ENCODE assay signal across 14 mouse cellular contexts in the genomic region with DNA sequence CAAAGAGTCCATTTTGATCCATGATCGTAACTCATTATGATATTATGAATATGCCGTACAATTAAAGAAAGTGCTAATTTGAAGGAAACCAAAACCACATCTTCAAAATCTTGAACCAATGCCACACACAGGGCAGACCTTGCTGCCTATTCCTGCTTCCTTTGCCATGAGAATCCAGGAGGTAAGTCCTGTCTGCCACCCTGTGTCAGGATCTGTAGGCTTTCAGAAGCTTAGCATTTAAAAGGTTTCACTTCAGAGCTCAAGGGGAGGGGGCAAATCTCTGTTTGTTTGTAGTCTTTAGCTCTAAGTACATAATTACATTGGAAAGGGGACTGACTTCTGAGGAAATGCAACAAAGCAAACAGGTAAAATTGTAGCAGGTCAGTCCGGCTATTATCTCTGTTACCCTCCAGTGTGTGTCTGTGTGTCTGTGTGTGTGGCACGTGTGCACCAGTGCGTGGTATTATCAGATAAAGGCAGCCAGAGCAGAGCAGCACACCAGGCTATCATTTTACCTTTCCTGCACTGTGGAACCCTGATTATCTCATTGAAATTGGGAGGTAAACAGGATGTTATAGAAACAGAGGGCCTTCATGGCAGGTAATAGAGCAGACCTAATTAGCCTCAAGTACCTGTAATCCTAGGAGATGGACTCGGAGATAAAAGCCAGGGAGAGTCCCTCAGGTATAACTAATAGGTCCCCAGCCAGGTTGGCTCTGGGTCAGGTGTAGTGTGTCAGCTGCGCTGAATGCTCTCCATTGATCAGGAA.
A peak's percentile ranks its signal among the peaks of the same experiment; 100 is the strongest.
DNase-seq lines count a peak whose midpoint lies in the region; ATAC-seq and TF ChIP-seq lines count a peak whose summit lies in the region.
"Had no signal": no experiment of that assay in that cellular context is flagged by ENCODE, and none has a peak within 500 bp of the region (broad histone marks: within the 10 kb centered on the region; RNA-seq: fewer than 3 reads in every experiment).

No protein-coding gene starts in this region.

- H3K4me2 ChIP-seq in forebrain, embryonic 12.5 days: no peak overlapping the region
- H3K4me2 ChIP-seq in forebrain, embryonic 11.5 days (ENCODE audit: low read depth, low read length, severe bottlenecking): no peak overlapping the region
- no peak overlapping the region for H3K4me2 ChIP-seq in kidney, postnatal 0 days (ENCODE audit: low read length)
- no peak overlapping the region for H3K4me2 ChIP-seq in hindbrain, postnatal 0 days (ENCODE audit: low read depth, low read length)
- H3K4me2 ChIP-seq: heart, embryonic 13.5 days; lung, embryonic 14.5 days had no signal

- no peaks in the 10 kb centered on the region for H3K9me3 ChIP-seq in forebrain, embryonic 12.5 days
- H3K9me3 ChIP-seq in forebrain, embryonic 11.5 days (ENCODE audit: control insufficient read depth, low read length): no peaks in the 10 kb centered on the region
- H3K9me3 ChIP-seq in kidney, postnatal 0 days (replicated peaks; ENCODE audit: low read length): no peaks in the 10 kb centered on the region
- no peaks in the 10 kb centered on the region for H3K9me3 ChIP-seq in hindbrain, postnatal 0 days (ENCODE audit: low read length)
- H3K9me3 ChIP-seq: heart, embryonic 13.5 days had no signal

- H3K9ac ChIP-seq in forebrain, embryonic 12.5 days: no peak overlapping the region
- H3K9ac ChIP-seq in forebrain, embryonic 11.5 days (ENCODE audit: low read length): no peak overlapping the region
- H3K9ac ChIP-seq in kidney, postnatal 0 days (ENCODE audit: low read depth, low read length): no peak overlapping the region
- H3K9ac ChIP-seq in hindbrain, postnatal 0 days (replicated peaks; ENCODE audit: low read length): no peak overlapping the region
- H3K9ac ChIP-seq: heart, embryonic 13.5 days; lung, embryonic 14.5 days had no signal

- DNase-seq in forebrain, embryonic 11.5 days (ENCODE audit: low spot score): no peak
- peak; percentile 10 for DNase-seq in kidney, postnatal 0 days (ENCODE audit: low spot score)
- no peak for DNase-seq in kidney, adult 8-10 months
- DNase-seq in brain, embryonic 14.5 days (ENCODE audit: low read depth): peak; percentile 29
- DNase-seq in hindbrain, postnatal 0 days (ENCODE audit: low spot score): no peak
- DNase-seq in layer of hippocampus, postnatal 36 days: no peak
- DNase-seq: kidney, postnatal 25 days; liver; lung, embryonic 14.5 days; right cerebral cortex, postnatal 14 days; thymus, postnatal 14 days had no signal

- ATAC-seq in forebrain, embryonic 12.5 days (ENCODE audit: low FRiP score): peak; percentile 46; the same call in 1 of the 2 replicates
- ATAC-seq in forebrain, embryonic 11.5 days (replicated peaks; ENCODE audit: low FRiP score): no peak
- ATAC-seq in kidney, postnatal 0 days (replicated peaks; ENCODE audit: low FRiP score, low read depth): peak; percentile 43; the same call in 1 of the 2 replicates
- ATAC-seq in hindbrain, postnatal 0 days: peak; percentile 40; the same call in 1 of the 2 replicates

- TF ChIP-seq POLR2A in brain, embryonic 14.5 days (IDR thresholded peaks at IDR 0.05; ENCODE audit: borderline replicate concordance, extremely low read depth, insufficient read depth, insufficient read length, poor library complexity, severe bottlenecking): no peak

- no peak overlapping the region for H3K27ac ChIP-seq in forebrain, embryonic 12.5 days
- no peak overlapping the region for H3K27ac ChIP-seq in forebrain, embryonic 11.5 days (ENCODE audit: low read depth, low read length)
- H3K27ac ChIP-seq in kidney, postnatal 0 days: no peak overlapping the region
- no peak overlapping the region for H3K27ac ChIP-seq in hindbrain, postnatal 0 days
- H3K27ac ChIP-seq: heart, embryonic 13.5 days; stomach, postnatal 0 days had no signal

- peak; percentile 30; the same call in 1 of the 2 replicates for TF ChIP-seq CTCF in kidney, postnatal 0 days (IDR thresholded peaks at IDR 0.05; ENCODE audit: low read depth)
- no peak for TF ChIP-seq CTCF in brain, embryonic 14.5 days (IDR thresholded peaks at IDR 0.05; ENCODE audit: borderline replicate concordance, extremely low read depth, insufficient read depth, insufficient read length)
- TF ChIP-seq CTCF in hindbrain, postnatal 0 days (IDR thresholded peaks at IDR 0.05; ENCODE audit: low read depth): no peak

- WGBS in forebrain, embryonic 12.5 days: 64% methylated on average over 7 of the region's 7 CpGs
- WGBS in forebrain, embryonic 11.5 days: 59% methylated on average over 7 of the region's 7 CpGs
- 51% methylated on average over 7 of the region's 7 CpGs for WGBS in kidney, postnatal 0 days
- WGBS in hindbrain, postnatal 0 days: 77% methylated on average over 7 of the region's 7 CpGs

- no peaks in the 10 kb centered on the region for H3K36me3 ChIP-seq in forebrain, embryonic 12.5 days (replicated peaks)
- H3K36me3 ChIP-seq in forebrain, embryonic 11.5 days (ENCODE audit: control insufficient read depth, insufficient read depth, low read length): no peaks in the 10 kb centered on the region
- no peaks in the 10 kb centered on the region for H3K36me3 ChIP-seq in kidney, postnatal 0 days (ENCODE audit: insufficient read depth, low read length)
- no peaks in the 10 kb centered on the region for H3K36me3 ChIP-seq in hindbrain, postnatal 0 days (ENCODE audit: insufficient read depth, low read length)
- H3K36me3 ChIP-seq: heart, embryonic 13.5 days had no signal

- H3K27me3 ChIP-seq in forebrain, embryonic 12.5 days: no peaks in the 10 kb centered on the region
- no peaks in the 10 kb centered on the region for H3K27me3 ChIP-seq in forebrain, embryonic 11.5 days (ENCODE audit: control insufficient read depth, insufficient read depth, low read length)
- no peaks in the 10 kb centered on the region for H3K27me3 ChIP-seq in kidney, postnatal 0 days (ENCODE audit: insufficient read depth, low read length)
- H3K27me3 ChIP-seq in hindbrain, postnatal 0 days (ENCODE audit: insufficient read depth, low read length): no peaks in the 10 kb centered on the region
- H3K27me3 ChIP-seq: heart, embryonic 13.5 days had no signal

- H3K4me1 ChIP-seq in forebrain, embryonic 12.5 days: no peaks in the 10 kb centered on the region
- H3K4me1 ChIP-seq in forebrain, embryonic 11.5 days (replicated peaks; ENCODE audit: control insufficient read depth, insufficient read depth, low read length): no peaks in the 10 kb centered on the region
- H3K4me1 ChIP-seq in kidney, postnatal 0 days (replicated peaks; ENCODE audit: insufficient read depth, low read length): no peaks in the 10 kb centered on the region
- no peaks in the 10 kb centered on the region for H3K4me1 ChIP-seq in hindbrain, postnatal 0 days (ENCODE audit: insufficient read depth, low read length)
- H3K4me1 ChIP-seq: heart, embryonic 13.5 days had no signal

- no peak overlapping the region for H3K4me3 ChIP-seq in forebrain, embryonic 12.5 days (replicated peaks)
- no peak overlapping the region for H3K4me3 ChIP-seq in forebrain, embryonic 11.5 days (ENCODE audit: low read depth, low read length)
- H3K4me3 ChIP-seq in kidney, postnatal 0 days (replicated peaks; ENCODE audit: low read depth, low read length): no peak overlapping the region
- no peak overlapping the region for H3K4me3 ChIP-seq in hindbrain, postnatal 0 days (ENCODE audit: low read length)
- H3K4me3 ChIP-seq: heart, embryonic 13.5 days had no signal

Comparison
In these comparisons a context has a peak if more than half of its experiments do, and no peak if none do; other contexts are left out.
1. DNase-seq: peak in kidney, postnatal 0 days (single experiment) and brain, embryonic 14.5 days (single experiment); none in forebrain, embryonic 11.5 days (single experiment), kidney, adult 8-10 months (0 of 2), hindbrain, postnatal 0 days (single experiment) and layer of hippocampus, postnatal 36 days (0 of 2).